Mouse (Mus musculus): ENCODE results near the gene Vmn1r104.
"Not testable (repeated sequence)": the region's sequence is repeated elsewhere in the genome, so short reads cannot be mapped to it uniquely, and the experiment has no call there.

Vmn1r104 gene

DNA sequence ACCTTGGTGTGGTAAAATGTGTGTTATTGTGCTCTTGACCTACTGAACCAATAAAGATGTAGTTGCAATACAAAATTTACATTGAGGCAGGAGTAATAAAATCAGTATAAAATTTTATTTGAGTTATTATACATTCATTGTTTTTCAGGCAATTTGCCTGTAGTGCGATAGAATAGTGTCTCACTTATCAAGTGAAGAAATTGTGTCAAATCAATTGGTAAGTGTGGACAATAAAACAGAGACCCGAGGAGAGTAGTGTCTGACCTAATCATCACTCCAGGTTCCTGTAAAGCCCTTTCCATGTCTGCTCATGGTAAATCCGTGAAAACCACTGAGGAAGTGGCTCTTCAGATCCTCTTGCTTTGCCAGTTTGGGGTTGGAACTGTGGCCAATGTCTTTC, at the start of gene Vmn1r104:
Vmn1r104 (plus strand) TSS at position 301 of the 400 bp plus-strand sequence.
- DNase-seq, result not testable (repeated sequence)

- DNase-seq, result not testable (repeated sequence)
Observed at GRCm38 (mm10) chr7:20510434-20510833, 23.2 kb upstream of the Vmn1r104 start, which contains the start of gene Vmn1r103. Gene Vmn1r103, minus strand, starts transcription at chr7:20510534.

DNA sequence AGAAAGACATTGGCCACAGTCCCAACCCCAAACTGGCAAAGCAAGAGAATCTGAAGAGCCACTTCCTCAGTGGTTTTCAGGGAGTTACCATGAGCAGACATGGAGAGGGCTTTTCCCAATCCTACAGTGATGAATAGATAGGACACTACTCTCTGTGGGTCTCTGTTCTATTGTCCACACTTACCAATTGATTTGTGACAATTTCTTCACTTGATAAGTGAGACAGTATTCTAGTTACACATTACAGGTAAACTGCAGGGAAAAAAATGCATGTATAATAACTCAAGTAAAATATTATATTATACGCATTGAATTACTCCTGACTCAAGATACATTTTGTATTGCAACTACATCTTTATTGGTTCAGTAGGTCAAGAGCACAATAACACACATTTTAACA, 12.0 kb downstream of the Vmn1r104 start, which contains the start of gene Gm5726:
Gm5726 (minus strand) TSS at position 101 of the 400 bp plus-strand sequence.
- not testable (repeated sequence) for DNase-seq

DNA sequence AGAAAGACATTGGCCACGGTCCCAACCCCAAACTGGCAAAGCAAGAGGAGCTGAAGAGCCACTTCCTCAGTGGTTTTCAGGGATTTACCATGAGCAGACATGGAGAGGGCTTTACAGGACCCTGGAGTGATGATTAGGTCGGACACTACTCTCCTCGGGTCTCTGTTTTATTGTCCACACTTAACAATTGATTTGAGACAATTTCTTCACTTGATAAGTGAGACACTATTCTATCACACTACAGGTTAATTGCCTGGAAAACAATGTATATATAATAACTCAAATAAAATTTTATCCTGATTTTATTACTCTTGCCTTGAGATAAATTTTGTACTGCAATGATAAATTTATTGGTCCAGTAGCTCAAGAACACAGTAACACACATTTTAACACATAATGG, 42.5 kb downstream of the Vmn1r104 start, which contains the start of gene Gm4141:
Gm4141 (minus strand) TSS at position 101 of the 400 bp plus-strand sequence.
- DNase-seq, result not testable (repeated sequence)
